Mouse (Mus musculus) cerebellum, postnatal 25 days (tissue): ENCODE data around the gene Htr5b.

Experiments used
- DNase-seq, 2 experiments: peaks; one replicate each; pipeline ENCODE4 v3.0.0; 2021; ENCODE audit warnings: mixed read lengths in 2 of 2

Gene Htr5b

DNA sequence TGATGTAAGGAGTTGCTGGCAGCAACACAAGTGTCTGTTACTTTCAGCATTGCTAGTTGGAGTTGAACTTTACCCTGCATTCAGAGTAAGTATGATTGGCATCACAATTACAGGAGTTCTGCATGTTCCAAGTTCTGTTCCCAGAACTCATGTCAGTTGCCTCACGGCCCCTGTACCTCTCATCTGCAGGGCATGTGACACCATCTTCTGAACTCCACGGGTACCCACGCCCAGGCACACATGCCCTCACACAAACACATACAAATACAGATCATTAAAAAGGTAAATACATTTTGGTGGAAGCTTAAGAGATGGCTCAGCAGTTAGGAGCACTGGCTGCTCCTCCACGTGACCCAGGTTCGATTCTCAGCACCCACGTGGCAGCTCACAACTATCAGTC, 41.5 kb downstream of the Htr5b start:
- no peak for DNase-seq

DNA sequence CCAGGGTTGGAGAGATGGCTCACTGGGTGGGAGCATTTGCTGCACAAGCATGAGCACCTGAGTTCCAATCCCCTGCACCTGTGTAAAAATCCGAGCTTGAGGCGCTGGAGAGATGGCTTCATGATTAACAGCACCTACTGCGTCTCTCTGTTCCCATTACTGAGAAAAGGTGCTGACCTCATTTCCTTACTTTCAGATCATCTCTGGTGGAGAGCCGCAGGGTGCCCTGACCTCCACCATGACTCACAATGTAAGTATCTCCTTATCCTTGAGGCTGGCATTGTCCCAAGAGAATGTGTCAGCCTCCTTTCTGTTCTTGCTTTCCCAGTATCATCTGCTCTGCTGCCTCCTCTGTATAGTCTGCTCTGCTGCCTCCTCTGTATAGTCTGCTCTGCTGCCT, 45.2 kb downstream of the Htr5b start:
- DNase-seq, result no peak

DNA sequence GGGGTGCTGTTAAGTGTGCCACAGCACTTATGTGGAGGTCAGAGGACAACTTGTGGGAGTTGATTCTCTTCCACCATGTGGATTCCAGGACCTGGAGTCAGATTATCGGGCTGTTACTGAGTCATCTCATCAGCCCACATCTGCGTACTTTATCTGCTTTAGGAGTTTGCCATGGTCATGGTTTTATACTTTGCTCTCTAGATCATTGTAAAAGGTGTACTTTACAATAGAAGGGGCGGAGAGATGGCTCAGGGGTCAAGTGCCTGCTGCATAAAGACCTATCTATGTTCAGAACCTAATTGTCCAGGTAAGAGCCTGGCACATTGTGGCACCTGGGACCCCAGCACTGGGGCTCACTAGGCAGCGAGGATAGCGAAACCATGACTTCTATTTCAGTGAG, 48.9 kb downstream of the Htr5b start:
- DNase-seq, result no peak

DNA sequence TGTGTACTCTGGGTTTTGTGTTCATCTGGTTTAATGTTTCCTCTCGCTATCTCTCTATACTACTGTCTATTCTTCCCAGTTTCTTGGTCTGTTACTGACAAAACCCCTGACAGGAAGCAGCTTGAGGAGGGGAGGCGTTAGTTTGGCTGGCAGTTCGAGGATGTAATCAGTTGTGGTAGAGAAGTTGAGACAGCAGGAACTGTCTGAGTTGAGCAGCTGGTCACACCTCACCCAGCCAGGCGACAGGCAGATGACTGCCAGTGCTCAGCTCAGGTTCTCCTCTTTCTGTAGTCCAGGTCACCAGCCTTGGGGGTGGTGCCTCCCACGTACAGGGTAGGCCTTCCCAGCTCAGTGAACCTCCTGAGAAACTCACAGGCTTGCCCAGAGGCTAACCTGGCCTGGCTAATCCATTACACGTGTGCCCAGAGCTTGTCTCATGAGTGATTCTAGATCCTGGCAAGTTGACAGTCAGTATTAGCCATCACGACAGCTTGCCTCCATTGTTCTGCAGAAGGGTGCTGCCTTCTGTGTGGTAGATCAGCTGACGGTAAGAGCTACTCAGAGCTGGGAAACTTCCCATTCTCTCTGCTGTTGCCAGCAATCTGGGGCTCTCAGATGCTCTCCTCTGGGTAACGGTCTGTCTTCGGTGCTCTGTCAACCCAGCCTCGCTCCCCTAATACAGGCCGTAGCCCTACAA, 49.8 kb downstream of the Htr5b start:
- peak in 1 of 2 experiments; percentile 10 for DNase-seq

DNA sequence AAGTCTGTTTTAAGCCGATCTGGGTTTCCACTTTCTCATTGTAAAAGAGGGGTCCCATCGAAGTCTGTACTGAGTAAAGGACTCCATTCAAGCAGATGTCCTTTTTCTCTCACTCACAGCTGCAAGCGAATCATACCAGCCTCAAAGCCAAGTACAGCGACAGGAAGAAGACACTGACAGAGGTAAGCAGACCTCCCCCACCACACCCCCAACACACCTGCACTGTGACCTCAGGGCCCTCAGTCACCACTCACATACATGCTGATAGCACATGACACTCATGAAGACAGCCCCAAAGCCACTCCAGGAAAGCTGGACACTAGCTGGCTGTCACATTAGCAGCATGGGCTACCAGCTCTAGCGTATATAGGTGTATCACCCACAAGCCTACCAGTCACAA, 50.5 kb downstream of the Htr5b start:
- DNase-seq, result no peak

DNA sequence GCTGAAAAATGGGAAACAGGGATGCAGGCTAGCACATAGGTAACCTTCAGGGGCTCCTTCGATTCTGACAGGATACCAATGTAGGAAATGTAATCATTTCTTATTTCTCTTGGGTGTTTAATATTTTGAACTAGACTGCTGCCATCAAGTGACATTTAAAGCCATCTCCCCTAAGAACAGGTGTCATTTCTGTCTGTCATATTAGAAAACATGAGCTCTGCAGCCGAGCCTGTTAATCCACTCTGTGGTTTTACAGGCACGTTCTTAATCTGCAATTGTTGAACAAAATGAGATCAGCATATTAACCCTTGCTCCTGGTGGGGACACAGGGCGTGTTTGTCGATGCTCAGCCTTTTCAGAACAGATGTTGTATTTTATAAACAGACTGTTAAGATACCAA, 56.8 kb downstream of the Htr5b start:
- no peak for DNase-seq

DNA sequence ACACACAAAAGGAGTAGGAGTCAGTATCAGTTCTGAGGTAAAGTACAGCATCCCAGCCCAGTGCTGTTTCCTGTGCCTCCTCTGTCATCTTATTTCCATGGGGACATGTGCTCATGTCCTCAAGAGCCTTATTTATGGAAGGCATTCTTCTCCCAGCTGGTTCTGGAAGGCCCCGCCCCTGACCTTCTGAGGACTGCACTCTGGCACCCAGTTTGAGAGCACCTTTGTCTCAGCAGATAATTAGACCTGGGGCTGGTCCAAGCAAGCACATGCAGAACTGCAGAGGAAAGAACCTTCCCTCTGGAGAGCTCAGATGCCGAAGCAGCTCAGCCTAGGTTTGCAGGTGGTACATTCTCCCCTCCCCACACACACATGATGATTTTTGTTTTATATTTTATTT, 60.0 kb downstream of the Htr5b start:
- DNase-seq, result no peak

DNA sequence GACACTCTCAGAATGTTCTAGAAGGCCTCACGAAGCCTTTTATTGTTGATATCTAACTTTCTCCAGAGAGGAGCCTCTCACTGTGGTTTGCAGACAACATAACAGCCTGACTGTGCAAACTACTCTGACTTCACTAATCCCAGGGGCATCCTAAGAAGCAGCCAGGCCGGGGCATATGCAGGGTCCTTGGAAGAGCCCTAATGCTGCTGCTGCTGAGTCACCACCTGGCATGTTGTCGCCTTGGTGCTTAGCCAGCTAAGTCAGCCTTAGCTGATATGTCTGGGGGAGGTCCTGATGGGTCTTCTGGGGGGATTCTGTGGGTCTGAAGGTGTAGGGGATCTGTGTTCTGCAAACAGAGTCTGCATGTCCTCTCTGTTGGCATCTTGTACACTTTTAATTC, 62.0 kb downstream of the Htr5b start:
- DNase-seq, result no peak

DNA sequence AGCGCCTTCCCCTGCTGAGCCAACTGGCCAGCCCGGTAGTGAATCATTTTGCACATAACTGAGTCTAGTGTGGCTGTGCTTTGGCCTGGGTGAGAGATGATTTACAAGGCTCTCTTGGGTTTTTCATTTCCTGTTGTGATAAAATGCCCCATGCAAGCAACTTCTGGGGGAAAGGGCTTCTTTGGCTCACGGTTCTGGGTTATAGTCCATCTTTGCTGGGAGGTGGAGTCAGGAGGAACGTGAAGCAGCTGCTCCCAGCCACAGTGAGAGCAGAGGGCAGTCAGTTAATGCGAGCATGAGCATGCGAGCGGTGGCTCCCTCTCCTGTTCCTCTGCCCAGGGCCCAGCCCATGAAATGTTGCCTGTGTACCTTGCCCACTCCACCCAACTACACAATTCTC, 64.5 kb downstream of the Htr5b start:
- DNase-seq, result no peak

DNA sequence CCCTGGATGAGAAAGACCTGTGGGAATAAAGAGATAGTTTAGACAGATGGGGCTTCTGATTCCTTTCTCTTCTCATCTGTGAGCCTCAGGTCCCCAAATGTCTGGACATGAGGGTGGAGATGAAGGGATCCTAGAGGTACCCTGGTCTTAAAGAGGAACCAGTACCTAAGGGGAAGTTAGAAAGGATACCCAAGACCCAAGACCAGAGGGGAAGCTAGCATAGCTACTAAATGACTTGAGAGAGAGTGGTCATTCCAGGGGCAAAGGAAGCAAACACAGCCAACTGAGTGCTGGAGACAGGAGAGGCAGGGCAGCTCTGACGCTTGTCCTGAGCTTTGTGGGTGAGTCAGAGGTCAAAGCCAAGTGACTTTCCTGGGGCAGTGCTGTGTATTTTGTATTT, 65.6 kb downstream of the Htr5b start:
- no peak for DNase-seq

DNA sequence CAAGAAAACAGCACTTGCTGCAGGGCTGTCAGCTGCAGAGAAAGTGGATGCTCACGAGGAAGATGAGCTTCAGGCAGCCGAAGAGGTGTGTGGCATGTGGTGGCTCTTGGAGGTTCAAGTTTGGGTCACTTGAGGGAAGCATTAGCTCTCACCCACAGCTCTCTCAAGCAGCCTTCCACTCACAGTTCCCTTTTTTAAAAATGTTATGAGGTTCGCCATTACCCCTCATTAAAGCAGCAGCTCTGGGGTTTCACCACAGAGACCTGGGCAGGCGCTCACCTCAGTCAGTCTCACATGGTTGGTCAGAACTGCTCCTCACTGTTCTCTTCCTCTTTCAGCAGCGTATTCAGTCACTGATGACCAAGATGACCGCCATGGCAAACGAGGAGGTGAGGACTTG, 66.4 kb downstream of the Htr5b start:
- no peak for DNase-seq

DNA sequence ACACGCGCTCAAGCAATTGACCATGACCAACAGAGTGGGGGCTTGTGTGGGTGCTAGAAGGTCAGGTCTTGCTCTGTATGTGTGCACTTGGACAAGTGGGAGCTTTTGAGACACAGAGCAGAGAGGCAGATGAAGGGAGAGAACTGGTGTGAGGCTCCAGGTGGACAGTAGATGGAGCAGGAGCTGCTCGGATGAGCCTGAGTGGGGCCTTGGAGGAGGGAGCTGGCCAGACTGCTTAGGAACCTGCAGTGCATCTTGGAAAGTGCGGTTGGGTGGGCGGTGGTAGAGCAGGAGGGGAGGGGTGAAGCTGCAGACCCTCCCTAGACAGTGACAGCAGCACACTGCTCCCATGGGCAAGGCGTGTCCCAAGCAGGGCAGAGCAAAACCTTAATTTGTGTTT, 68.2 kb downstream of the Htr5b start:
- DNase-seq, result no peak
